Mouse (Mus musculus) thymus, postnatal 0 days (tissue): ENCODE results near the gene Kif14. TPM values are rescaled to one million over a fixed set of nuclear protein-coding genes. Genes with fewer than 3 reads are reported as not detected.
"Not testable (repeated sequence)": the region's sequence is repeated elsewhere in the genome, so short reads cannot be mapped to it uniquely, and the experiment has no call there.

ENCODE experiments used
- DNase-seq: peaks from one replicate; pipeline ENCODE4 v3.0.0-alpha.2; 2015; ENCODE audit warnings: low spot score
- polyA plus RNA-seq: library from polyadenylated mRNA; unstranded; fragments of >200 nt; fragmentation: Nextera tagmentation; extraction: Ambion mirVana; gene quantifications from 2 replicates; pipeline ENCODE4 v1.2.1, GENCODE M21; 2015

Gene Kif14
- polyA plus RNA-seq, 1 experiment from 2014 or later, result 5.8 TPM

DNA sequence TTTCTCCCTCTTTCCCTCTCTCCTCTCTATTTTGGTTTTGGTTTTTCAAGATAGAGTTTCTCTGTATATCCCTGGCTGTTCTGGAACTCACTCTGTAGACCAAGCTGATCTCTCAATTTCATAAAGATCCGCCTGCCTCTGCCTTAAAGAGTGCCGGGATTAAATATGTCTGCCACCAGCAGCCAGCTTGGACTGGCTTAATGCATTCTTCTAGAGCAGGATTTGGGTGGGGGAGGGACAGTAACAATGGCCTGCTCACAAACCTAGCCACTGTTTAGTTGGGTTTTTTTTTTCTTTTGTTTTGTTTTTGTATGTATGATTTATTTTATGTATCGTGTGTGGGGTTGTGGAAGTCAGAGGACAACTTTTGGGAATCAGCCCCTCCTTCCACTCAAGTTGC, 88.5 kb downstream of the Kif14 start:
- DNase-seq, result no peak

- DNase-seq, result no peak
These were observed 89.7 kb downstream of the Kif14 start for GRCm38 (mm10) chr1:136555892-136556291.

DNA sequence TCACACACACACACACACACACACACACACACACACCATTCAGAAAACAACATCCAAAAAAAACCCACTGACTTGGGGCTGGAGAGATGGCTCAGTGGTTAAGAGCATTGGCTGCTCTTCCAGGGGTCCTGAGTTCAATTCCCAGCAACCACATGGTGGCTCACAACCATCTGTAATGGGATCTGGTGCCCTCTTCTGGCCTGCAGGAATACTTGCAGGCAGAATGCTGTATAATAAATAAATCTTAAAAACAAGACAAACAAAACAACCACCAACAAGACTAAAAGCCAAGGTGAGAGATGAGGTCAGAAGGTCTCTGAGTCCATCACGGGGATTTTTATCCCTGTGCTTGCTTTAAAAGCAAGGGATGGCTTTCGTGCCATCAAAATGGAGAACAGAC, 90.5 kb downstream of the Kif14 start:
- not testable (repeated sequence) for DNase-seq

DNA sequence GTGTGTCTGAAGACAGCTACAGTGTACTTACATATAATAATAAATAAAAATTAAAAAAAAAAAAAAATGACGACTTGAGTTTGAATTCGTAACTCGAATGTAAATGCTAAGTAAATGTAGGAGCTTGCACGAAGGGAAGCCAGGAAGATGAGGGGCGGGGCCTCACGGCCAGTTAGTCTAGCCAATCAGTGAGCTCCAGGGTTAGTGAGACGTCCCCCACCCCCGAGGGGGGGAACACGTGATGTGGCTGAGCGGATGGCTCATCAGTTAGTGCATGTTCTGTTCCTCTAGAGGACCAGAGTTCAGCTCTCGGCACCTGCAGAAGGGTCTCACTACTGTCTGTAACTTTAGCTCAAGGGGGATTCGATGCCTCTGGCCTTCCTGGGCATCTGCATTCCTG, 91.3 kb downstream of the Kif14 start:
- DNase-seq, result no peak

DNA sequence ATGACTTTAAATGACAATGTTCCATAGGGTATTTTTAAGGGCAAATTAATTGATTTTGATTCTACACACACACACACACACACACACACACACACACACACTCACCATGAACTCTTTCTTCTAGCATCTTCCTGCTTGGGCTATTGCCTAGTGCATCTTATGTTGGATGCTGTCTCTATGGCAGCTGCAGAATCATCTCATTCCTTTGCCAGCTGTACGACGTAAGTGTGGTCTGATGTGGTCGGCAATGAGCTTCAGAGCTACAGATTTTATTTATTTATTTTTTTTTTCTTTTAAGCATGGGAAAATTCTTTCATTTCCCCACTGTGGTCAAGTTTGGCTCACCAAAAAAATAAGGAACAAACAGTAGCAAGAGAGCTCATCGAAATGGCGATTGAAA, 92.6 kb downstream of the Kif14 start:
- no peak for DNase-seq

- no peak for DNase-seq
These were observed 93.1 kb downstream of the Kif14 start for GRCm38 (mm10) chr1:136559284-136559683.

- DNase-seq, result no peak
These were observed 93.6 kb downstream of the Kif14 start for GRCm38 (mm10) chr1:136559774-136560173.

GRCm38 (mm10) chr1:136561823-136562222, 95.7 kb downstream of the Kif14 start:
- DNase-seq, result no peak

DNA sequence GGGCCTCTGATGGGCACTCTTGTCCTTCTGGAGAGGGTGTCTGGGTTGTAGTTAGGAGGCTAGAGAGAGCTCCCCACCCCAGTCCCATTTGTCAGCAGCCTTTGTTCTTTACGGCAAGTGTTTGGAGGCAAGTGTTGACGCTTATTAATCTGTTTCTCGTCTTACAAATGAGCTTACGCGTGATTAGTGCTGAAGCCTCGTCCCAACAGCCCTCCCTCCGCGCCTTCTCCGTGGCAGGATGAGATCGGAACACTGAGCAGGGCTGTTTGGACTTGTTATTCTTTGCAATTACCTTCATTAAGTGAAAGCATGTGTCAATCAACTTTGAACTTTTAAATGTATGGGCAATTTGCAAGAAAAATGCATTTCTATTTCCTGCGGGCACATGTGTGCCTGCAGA, 97.0 kb downstream of the Kif14 start:
- no peak for DNase-seq

- peak; percentile 21 for DNase-seq
These were observed 98.8 kb downstream of the Kif14 start for GRCm38 (mm10) chr1:136564963-136565362.

DNA sequence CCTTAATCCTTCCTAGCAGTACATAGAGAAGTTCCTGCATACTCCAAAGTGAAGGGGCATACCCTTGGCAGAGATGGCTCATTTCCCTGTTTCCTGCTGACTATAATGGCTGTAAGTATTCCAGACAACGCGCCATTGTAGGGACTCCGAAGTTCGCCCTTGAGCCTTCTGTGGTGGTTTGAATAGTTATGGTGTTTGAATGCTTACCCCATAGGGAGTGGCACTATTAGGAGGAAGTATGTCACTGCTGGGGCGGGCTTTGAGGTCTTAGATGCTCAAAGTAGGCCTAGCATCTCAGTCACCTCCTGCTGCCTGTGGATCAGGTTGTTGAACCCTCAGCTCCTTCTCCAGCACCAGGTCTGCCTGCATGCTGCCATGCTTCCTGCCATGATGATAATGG, 100.2 kb downstream of the Kif14 start:
- no peak for DNase-seq

GRCm38 (mm10) chr1:136567641-136568040, 101.5 kb downstream of the Kif14 start:
- DNase-seq, result no peak

DNA sequence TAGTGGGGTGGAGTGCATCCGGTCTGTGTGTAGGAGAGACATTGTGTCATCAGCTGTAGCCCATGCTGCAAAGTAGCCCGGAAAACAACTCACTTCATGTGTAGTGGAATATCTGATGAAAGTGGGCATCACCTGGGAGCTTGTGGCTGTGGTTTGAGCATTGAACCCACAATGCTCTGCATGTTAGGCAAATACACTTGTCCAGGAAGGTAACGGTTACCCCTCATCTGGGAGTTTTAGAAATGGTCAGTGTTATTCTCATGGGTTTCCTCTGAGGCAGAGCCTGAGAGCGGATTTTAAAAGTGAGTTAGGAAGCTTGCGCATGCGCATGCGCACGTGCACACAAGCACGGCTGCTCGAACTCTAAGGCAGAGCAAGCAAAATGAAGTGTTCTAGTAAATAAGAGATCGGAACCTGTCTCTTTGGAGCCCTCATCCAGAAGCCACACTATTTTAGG, 102.6 kb downstream of the Kif14 start:
- peak; percentile 41 for DNase-seq

DNA sequence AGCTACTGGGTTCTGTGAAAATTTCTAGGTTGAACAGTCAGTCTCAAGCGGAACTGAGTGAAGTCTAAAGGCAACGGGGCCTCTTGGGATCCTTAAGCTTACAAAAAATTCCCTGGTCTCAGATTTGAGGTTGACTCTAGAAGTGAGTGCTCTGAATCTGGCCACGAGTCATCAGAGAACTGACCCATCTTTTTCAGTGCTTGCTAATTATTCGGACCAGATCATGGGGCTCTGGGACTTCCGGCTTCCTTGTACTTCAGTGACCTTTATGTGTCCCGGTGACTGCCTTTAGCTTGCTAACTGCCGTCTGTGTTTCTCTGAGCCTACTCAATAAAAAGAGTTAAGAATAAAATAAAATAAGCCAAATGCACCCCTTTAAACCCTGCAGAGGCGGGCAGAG, 103.1 kb downstream of the Kif14 start:
- DNase-seq, result no peak

DNA sequence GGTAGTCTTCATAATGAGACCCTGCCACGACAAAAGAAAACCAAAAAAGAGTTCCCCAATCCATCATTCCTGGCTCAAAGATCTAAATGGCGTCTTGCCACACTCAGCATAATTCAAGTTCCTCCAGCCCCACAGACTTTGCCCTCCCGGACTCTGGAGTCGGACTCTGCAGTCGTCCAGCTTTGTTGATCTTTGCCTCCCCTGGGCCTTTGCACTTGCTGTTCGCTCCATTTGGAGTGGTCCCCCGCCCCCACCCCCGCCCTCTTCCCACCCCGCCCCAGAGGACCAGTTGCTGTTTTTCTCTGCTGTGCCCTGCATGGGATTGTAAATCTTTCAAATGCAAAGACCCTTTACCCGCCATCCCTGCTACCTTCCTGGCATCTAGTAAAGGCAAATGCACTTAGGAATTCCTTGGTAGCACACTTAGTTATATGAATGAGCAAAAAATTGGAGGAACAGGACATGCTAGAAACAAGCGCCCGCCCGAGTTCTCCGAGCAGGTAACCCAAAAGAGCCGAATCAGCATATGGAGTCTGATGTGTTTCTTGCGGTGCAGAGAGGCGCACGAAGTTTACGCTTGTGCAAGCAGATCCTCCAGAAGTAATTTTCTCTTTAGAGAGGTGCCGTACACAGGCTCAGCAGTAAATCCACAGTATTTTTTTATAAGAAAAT, 103.6 kb downstream of the Kif14 start:
- DNase-seq, result no peak

DNA sequence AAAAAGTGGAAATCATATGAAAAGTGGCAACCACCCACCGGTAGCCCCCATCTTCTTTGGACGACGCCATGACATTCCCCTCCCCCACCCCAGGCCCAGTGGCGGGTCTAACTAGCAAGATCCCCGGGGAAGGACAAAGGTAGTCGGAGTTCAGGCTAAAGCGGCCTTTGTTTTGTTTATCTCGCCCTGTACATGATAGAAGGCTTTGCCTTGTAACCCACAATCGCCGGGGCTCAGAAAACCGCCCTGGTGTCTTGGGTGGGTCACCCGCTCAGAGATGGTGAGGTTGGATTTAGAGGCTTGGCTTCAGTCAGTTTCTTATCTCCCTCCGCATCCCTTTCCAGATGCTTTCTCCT, 104.1 kb downstream of the Kif14 start:
- no peak for DNase-seq

GRCm38 (mm10) chr1:136570976-136571375, 104.8 kb downstream of the Kif14 start:
- DNase-seq, result no peak

- no peak for DNase-seq
These were observed 105.4 kb downstream of the Kif14 start for GRCm38 (mm10) chr1:136571530-136571929.

GRCm38 (mm10) chr1:136577890-136578663, 111.9 kb downstream of the Kif14 start:
- no peak for DNase-seq

GRCm38 (mm10) chr1:136579360-136579759, 113.2 kb downstream of the Kif14 start:
- DNase-seq, result peak; percentile 65

GRCm38 (mm10) chr1:136580266-136580665, 114.1 kb downstream of the Kif14 start:
- peak; percentile 13 for DNase-seq
